Mouse (Mus musculus) hindbrain, embryonic 11.5 days (tissue): ENCODE measurements around the gene Col4a1. TPM values are rescaled to one million over a fixed set of nuclear protein-coding genes. Genes with fewer than 3 reads are reported as not detected.

Source experiments
- ATAC-seq: fragments of 200-750 bp; cut with Nextera tagmentation; 2 replicates; pipeline ENCODE4 v1.8.0; 2017; ENCODE audit warnings: mild to moderate bottlenecking, moderate TSS enrichment, moderate library complexity; ENCODE audit not compliant: low FRiP score
- DNase-seq: peaks from one replicate; pipeline ENCODE4 v3.0.0-alpha.2; 2015; ENCODE audit warnings: low spot score
- H3K27ac ChIP-seq: fragments of 300-500 bp; sonication (generic); 2 replicates; pipeline ENCODE4 v1.5.1; 2014; ENCODE audit warnings: mild to moderate bottlenecking, low read depth, low read length
- H3K27me3 ChIP-seq: fragments of 300-500 bp; sonication (generic); 2 replicates; pipeline ENCODE4 v1.6.1; 2014; ENCODE audit warnings: mild to moderate bottlenecking, low read length, moderate library complexity, mixed read lengths; ENCODE audit not compliant: control insufficient read depth, insufficient read depth
- H3K36me3 ChIP-seq: fragments of 300-500 bp; sonication (generic); 2 replicates; pipeline ENCODE4 v1.6.1; 2014; ENCODE audit warnings: mild to moderate bottlenecking, low read length, moderate library complexity, mixed read lengths; ENCODE audit not compliant: control insufficient read depth, insufficient read depth
- H3K4me1 ChIP-seq: fragments of 300-500 bp; sonication (generic); replicated peaks from 2 replicates; pipeline ENCODE4 v1.6.1; 2014; ENCODE audit warnings: low read length, mixed read lengths; ENCODE audit not compliant: control insufficient read depth, insufficient read depth
- H3K4me2 ChIP-seq: fragments of 300-500 bp; sonication (generic); replicated peaks from 2 replicates; pipeline ENCODE4 v1.6.1; 2014; ENCODE audit warnings: mild to moderate bottlenecking, low read depth, low read length
- H3K4me3 ChIP-seq: fragments of 300-500 bp; sonication (generic); 2 replicates; pipeline ENCODE4 v1.5.1; 2014; ENCODE audit warnings: low read depth, low read length
- H3K9ac ChIP-seq: fragments of 300-500 bp; sonication (generic); 2 replicates; pipeline ENCODE4 v1.6.1; 2014; ENCODE audit warnings: low read depth, low read length
- H3K9me3 ChIP-seq: fragments of 300-500 bp; sonication (generic); 2 replicates; pipeline ENCODE4 v1.6.1; 2016; ENCODE audit warnings: low read length; ENCODE audit not compliant: control insufficient read depth
- WGBS: fragments of 180-500 bp; shearing (Covaris S2); extraction: QIAGEN DNeasy Blood & Tissue Kit; methylation state at CpG from one replicate; pipeline ENCODE4 v1.1.7; 2014; 5-methylcytosine and 5-hydroxymethylcytosine counted together
- polyA plus RNA-seq: library from polyadenylated mRNA; unstranded; fragments of >200 nt; fragmentation: Nextera tagmentation; extraction: Ambion mirVana; gene quantifications from 2 replicates; pipeline ENCODE4 v1.2.1, GENCODE M21; 2014

Gene Col4a1
- polyA plus RNA-seq, 1 experiment from 2014 or later = 91.8 TPM

DNA sequence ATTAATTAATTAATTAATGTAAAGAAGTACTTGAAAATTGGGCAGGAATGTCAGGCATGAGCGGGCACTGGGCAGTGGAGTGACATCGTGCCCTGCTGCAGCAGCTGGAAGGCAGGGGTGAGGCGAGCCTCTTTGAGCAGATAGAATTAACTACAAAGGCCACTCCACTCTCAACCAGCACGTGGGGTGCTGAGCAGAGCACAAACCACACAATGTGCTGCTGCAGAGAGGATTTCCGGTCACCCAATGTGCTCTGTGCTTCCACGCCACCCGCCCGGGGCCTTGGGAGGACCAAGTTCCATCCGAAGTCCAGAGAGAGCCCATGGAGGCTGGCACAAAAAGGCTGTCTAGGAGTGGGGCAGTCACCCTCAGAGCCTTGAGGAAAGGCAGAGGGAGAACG, 29.4 kb downstream of the Col4a1 start:
- H3K27ac ChIP-seq = no peak overlapping the region
- H3K4me2 ChIP-seq = no peak overlapping the region
- 57% methylated on average over 10 of the region's 10 CpGs for WGBS
- ATAC-seq = no peak
- no peaks in the 10 kb centered on the region for H3K9me3 ChIP-seq
- no peaks in the 10 kb centered on the region for H3K36me3 ChIP-seq
- no peak overlapping the region for H3K4me3 ChIP-seq
- no peak overlapping the region for H3K9ac ChIP-seq
- H3K27me3 ChIP-seq = no peaks in the 10 kb centered on the region
- H3K4me1 ChIP-seq = no peaks in the 10 kb centered on the region
- peak; percentile 25 for DNase-seq

DNA sequence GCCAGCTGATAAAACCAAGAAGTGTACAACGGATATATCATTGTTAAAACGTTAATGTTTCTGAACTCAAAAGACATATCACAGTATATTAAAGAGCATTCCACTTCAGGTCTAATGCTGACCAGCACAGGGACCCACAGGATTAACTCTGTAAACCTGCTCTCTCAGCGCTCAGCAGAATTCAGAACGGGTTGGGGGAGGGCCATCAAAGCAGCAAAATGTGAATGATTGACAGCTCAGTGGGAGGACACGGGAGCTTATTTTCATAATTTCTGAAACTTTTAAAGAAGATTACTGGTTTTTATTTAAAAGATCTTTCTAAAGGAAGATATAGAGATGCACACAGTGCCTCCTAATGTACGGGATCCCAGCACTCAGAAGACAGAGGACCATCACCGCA, 29.9 kb downstream of the Col4a1 start:
- H3K4me3 ChIP-seq = no peak overlapping the region
- H3K4me2 ChIP-seq = no peak overlapping the region
- no peaks in the 10 kb centered on the region for H3K9me3 ChIP-seq
- H3K4me1 ChIP-seq = no peaks in the 10 kb centered on the region
- DNase-seq = no peak
- no peak overlapping the region for H3K27ac ChIP-seq
- 87% methylated on average over 7 of the region's 7 CpGs for WGBS
- no peak overlapping the region for H3K9ac ChIP-seq
- H3K36me3 ChIP-seq = no peaks in the 10 kb centered on the region
- H3K27me3 ChIP-seq = no peaks in the 10 kb centered on the region
- no peak for ATAC-seq

DNA sequence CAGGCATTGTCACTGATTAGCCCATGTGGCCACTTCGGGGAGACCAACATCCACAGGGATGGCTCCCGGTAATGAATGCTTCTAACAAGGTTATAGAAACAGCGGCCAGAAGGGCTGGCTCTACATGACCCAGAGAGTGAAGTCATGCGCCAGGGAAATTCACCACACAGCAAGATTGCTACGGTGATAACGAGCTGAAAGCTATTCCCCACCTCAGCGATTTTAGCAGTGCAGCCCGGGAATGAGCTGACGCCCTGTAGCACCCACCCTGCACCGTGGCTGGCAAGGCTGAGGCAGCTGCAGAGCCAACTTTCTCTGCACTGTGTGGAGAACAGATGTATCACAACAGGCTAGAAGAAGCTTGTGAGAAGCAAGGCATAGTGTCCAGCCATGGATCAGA, 30.5 kb downstream of the Col4a1 start:
- no peak overlapping the region for H3K4me3 ChIP-seq
- H3K27me3 ChIP-seq = no peaks in the 10 kb centered on the region
- H3K9ac ChIP-seq = no peak overlapping the region
- H3K4me1 ChIP-seq = no peaks in the 10 kb centered on the region
- DNase-seq = no peak
- no peak overlapping the region for H3K4me2 ChIP-seq
- ATAC-seq = no peak
- H3K27ac ChIP-seq = no peak overlapping the region
- H3K9me3 ChIP-seq = no peaks in the 10 kb centered on the region
- no peaks in the 10 kb centered on the region for H3K36me3 ChIP-seq
- 83% methylated on average over 10 of the region's 10 CpGs for WGBS

DNA sequence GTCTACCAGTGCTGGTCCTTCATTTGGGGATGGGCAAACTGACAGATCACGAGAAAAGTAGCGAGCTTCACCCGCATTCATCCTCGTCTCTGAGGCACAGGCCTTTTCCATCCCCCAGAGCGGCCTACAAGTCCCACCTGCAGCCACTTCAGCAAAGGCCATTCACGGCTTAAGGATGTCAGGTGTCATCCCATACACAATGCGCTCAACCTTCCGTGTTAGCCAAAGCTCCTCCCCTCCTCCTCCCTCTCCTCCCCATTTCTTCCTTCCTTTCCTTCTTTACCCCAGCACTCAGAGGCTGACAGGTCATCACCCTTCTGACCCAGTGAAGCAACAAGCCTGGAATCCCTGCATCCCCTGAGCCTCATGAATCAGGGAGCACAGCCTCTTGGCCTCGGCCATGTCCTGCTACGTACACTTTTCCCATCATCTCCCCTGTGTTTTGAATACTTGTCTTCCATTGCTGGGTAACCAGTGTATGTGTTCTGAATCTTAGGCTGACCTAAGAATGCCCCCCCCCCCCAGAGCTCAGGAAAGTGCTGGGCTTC, 31.8 kb downstream of the Col4a1 start:
- no peaks in the 10 kb centered on the region for H3K36me3 ChIP-seq
- H3K9ac ChIP-seq = no peak overlapping the region
- no peak overlapping the region for H3K4me2 ChIP-seq
- no peak for ATAC-seq
- DNase-seq = no peak
- no peak overlapping the region for H3K27ac ChIP-seq
- 68% methylated on average over 10 of the region's 10 CpGs for WGBS
- H3K9me3 ChIP-seq = no peaks in the 10 kb centered on the region
- H3K4me1 ChIP-seq = no peaks in the 10 kb centered on the region
- H3K27me3 ChIP-seq = no peaks in the 10 kb centered on the region
- no peak overlapping the region for H3K4me3 ChIP-seq

DNA sequence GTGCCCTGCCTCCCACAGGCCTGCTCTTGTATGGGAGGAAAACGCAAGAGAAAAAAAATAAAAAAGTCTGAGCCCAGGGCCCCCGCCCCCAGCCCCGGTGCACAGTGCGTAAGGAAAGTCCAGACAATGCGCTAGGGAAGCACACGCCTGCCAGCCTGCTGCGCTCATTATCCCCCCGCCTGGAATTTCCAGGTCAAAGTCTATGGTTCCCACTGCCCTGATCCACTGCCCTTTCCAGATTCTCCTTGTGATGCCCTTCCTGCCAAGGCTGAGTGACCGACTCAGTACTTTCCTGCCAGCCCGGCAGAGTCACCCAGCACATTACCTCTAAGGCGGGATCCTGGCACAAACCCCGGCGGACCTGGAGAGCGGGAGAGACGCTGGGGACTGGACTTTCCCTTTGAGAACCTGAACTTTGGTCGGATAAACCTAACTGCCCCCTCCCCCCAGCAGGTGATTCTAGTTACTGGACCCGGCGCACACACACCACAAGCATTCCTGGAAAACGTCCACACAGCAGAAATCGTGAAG, 33.3 kb downstream of the Col4a1 start:
- Histone ChIP-seq H3K36me3 (no peaks in the 10 kb centered on the region), H3K9me3 (no peaks in the 10 kb centered on the region), H3K27ac (no peak overlapping the region), H3K27me3 (no peaks in the 10 kb centered on the region), H3K4me2 (no peak overlapping the region), H3K9ac (no peak overlapping the region), H3K4me3 (no peak overlapping the region), H3K4me1 (no peaks in the 10 kb centered on the region)
- DNase-seq = peak; percentile 43
- WGBS = 63% methylated on average over 20 of the region's 20 CpGs
- no peak for ATAC-seq

DNA sequence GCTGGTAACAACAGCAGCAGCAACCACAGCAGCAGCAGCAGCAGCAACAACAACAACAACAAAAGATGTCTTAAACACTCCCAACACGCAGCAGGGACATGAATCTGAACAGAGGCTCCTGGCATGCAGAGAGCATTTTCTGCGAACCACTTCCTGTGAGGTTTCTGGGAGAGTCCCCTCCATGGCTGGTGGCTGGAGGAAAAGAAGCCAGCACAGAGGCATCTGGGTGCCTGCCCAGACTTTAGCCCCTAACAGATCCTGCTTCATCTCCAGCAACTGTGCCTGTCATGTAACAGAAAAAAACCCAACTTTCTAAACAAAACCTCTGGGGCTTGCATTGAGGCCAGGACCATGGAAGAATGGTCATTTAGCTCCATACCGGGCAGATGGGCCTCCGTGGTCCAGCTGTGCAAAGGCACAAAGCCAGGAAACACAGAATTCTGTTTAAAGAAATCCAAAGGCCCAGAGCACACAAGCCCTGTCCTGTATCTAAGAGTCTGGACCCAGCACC, 34.5 kb downstream of the Col4a1 start:
- no peaks in the 10 kb centered on the region for H3K4me1 ChIP-seq
- no peaks in the 10 kb centered on the region for H3K36me3 ChIP-seq
- ATAC-seq (no peak), DNase-seq (no peak)
- no peak overlapping the region for H3K27ac ChIP-seq
- WGBS = 56% methylated on average over 4 of the region's 4 CpGs
- no peaks in the 10 kb centered on the region for H3K9me3 ChIP-seq
- H3K4me3 ChIP-seq = no peak overlapping the region
- H3K9ac ChIP-seq = no peak overlapping the region
- H3K4me2 ChIP-seq = no peak overlapping the region
- H3K27me3 ChIP-seq = no peaks in the 10 kb centered on the region

DNA sequence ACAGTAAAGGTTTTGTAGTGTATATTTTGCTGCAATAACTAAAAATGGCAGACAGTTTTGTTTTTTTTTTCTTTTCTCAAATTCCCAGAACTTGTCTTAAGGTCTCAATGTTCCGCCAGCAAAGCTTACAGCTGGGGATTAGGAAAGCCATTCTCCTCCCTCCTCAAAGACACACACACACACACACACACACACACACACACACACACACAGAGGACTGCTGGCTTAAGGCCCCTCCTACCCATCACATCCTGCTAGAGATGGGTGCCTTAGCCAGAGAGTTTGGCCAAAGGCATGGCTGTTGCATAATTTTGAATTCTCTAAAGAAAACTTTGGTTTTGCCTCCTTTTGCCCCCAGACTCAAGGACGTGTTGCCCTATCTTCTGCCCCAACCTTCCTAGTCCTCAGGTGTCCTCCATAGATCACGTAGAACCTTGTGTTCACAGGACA, 35.0 kb downstream of the Col4a1 start:
- H3K9ac ChIP-seq = no peak overlapping the region
- H3K36me3 ChIP-seq = no peaks in the 10 kb centered on the region
- no peaks in the 10 kb centered on the region for H3K4me1 ChIP-seq
- 89% methylated on average over 3 of the region's 3 CpGs for WGBS
- no peak overlapping the region for H3K4me2 ChIP-seq
- no peak overlapping the region for H3K27ac ChIP-seq
- H3K9me3 ChIP-seq = no peaks in the 10 kb centered on the region
- H3K27me3 ChIP-seq = no peaks in the 10 kb centered on the region
- ATAC-seq (no peak), DNase-seq (no peak)
- no peak overlapping the region for H3K4me3 ChIP-seq

DNA sequence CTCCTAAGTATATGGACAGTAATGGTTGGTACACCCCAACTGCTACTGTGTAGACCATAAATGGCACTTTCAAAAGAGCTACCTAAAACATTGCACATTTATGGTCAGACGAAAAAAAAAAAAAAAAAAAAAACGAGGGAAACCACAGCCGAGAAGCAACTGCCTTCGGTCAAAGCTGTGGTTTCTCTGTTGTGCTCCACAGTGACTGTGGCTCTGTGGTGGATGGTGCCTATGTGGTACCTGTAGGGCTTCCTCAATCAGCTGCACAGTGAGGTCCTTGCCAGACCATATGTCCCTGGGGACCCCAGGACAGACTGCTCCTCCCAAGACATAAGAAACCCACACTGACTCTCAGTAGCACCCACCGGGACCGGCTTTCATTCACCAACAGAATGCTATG, 36.3 kb downstream of the Col4a1 start:
- Histone ChIP-seq H3K4me2 (no peak overlapping the region), H3K9me3 (no peaks in the 10 kb centered on the region), H3K4me1 (no peaks in the 10 kb centered on the region), H3K36me3 (no peaks in the 10 kb centered on the region), H3K4me3 (no peak overlapping the region), H3K27me3 (no peaks in the 10 kb centered on the region), H3K27ac (no peak overlapping the region), H3K9ac (no peak overlapping the region)
- no peak for ATAC-seq
- 82% methylated on average over 6 of the region's 6 CpGs for WGBS
- no peak for DNase-seq

DNA sequence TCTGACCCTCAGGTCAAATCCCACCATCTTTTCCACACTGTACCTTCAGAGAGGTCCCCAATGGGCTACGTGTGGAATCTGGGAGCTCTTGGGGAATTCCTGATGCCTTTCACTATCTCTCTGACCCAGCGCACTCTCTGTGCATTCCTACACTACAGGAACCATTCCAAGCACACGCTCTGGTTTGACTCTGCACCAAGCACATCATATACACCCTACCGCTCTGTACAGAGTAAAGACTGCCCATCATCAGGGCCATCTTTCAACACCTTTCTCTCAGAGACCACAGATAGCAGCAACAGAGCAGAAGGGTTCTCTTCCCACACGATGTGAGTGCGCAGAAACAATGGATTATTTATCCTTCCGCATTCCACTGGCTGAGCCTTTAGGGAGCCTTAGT, 38.2 kb downstream of the Col4a1 start:
- no peak overlapping the region for H3K27ac ChIP-seq
- H3K36me3 ChIP-seq = no peaks in the 10 kb centered on the region
- no peak for ATAC-seq
- no peak for DNase-seq
- 74% methylated on average over 7 of the region's 7 CpGs for WGBS
- no peaks in the 10 kb centered on the region for H3K4me1 ChIP-seq
- H3K27me3 ChIP-seq = no peaks in the 10 kb centered on the region
- no peak overlapping the region for H3K4me3 ChIP-seq
- no peak overlapping the region for H3K4me2 ChIP-seq
- no peak overlapping the region for H3K9ac ChIP-seq
- no peaks in the 10 kb centered on the region for H3K9me3 ChIP-seq
